Mouse (Mus musculus) urinary bladder, postnatal 0 days (tissue): ENCODE data around the gene Gm9733. TPM values are rescaled to one million over a fixed set of nuclear protein-coding genes. Genes with fewer than 3 reads are reported as not detected.

Source experiments
- polyA plus RNA-seq: library from polyadenylated mRNA; unstranded; fragments of >200 nt; fragmentation: Nextera tagmentation; extraction: Ambion mirVana; gene quantifications from 2 replicates; pipeline ENCODE4 v1.2.1, GENCODE M21; 2015

Gm9733 gene
- polyA plus RNA-seq, result 0.22 and 0.37 TPM in 2 replicates

GRCm38 (mm10) chr3:15332063-15332462, at the start of gene Gm9733:
TSS of gene Gm9733 (minus strand) at chr3:15332302.

Other genes with a start within 250 kb of the Gm9733 start
- 0.12 and 0.85 TPM in 2 replicates for gene Sirpb1a, start 94.2 kb upstream of the Gm9733 start, polyA plus RNA-seq
- 0.70 TPM in 1 of 2 replicates, not detected in the other for gene Sirpb1b, start 242.8 kb upstream of the Gm9733 start, polyA plus RNA-seq